Mouse (Mus musculus): ENCODE measurements at regions not wholly inside any gene's neighbourhood (a gene's known extent, or its start where the extent isn't known, plus 50 kb on each side); places are given as distances from the start of the nearest gene placed in this dataset.

DNA sequence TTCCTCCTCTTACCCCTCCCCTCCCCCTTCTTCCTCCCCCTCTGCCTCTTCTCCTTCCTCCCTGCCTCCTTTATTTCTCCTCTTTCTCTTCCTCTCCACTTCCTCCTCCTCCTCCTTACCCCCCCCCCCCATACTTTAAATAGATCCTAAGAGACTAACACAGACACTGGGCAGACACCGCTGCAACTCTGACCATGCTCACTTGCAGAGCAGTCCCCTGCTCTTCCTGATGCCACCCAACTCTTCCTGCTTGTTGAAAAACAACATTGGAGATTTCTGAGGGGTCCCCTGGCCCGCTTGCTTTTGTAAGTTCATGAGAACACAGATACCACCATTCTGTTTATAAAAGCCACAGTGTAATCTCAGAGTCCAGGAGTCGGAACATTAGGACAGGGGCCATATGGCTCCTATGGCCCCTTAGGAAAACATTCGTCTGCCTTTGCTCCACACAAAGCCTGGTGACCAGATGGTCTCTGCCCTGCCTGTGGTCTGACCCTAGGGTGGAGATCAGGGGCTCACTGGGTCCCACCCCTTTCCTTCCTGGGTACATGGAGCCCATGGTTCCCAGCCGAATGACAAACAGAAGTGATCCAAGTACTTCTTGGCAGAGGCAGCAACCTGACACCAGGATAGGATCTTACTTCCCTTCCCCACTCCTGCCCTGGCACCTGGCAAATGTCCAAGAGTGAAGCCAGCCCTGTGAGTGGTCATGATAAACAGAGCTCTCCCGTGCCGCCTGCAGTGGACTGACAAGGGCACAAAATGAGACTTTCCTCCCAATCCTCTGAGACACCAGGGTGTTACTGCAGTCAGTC is 123.1 kb downstream of the Ets2 start:
- TF ChIP-seq POLR2A (IDR thresholded peaks at IDR 0.05; ENCODE audit: extremely low read depth, insufficient read depth, low read length) (no peak), CTCF (IDR thresholded peaks at IDR 0.05; ENCODE audit: low read depth, low read length) (no peak)
